9 mouse cellular contexts compared by ENCODE assay signal in genomic region chr3:62604047-62604391, GRCm38 (mm10). TPM values are rescaled to one million over a fixed set of nuclear protein-coding genes. Genes with fewer than 3 reads are reported as not detected.
DNase-seq lines count a peak whose midpoint lies in the region; ATAC-seq and TF ChIP-seq lines count a peak whose summit lies in the region.
"Had no signal": no experiment of that assay in that cellular context is flagged by ENCODE, and none has a peak within 500 bp of the region (broad histone marks: within the 10 kb centered on the region; RNA-seq: fewer than 3 reads in every experiment).

No protein-coding gene starts in this region.

- H3K27me3 ChIP-seq in kidney, postnatal 0 days (ENCODE audit: insufficient read depth, low read length) = no peaks in the 10 kb centered on the region
- peaks cover 17% of the 10 kb centered on the region for H3K27me3 ChIP-seq in embryonic facial prominence, embryonic 15.5 days
- H3K27me3 ChIP-seq in intestine, postnatal 0 days (replicated peaks; ENCODE audit: control insufficient read depth, insufficient read depth, low read length) = no peaks in the 10 kb centered on the region
- peaks cover 14% of the 10 kb centered on the region for H3K27me3 ChIP-seq in neural tube, embryonic 13.5 days

- H3K4me1 ChIP-seq in kidney, postnatal 0 days (replicated peaks; ENCODE audit: insufficient read depth, low read length) = no peaks in the 10 kb centered on the region
- peaks cover 11% of the 10 kb centered on the region; the same call in 1 of the 2 replicates for H3K4me1 ChIP-seq in embryonic facial prominence, embryonic 15.5 days
- no peaks in the 10 kb centered on the region for H3K4me1 ChIP-seq in intestine, postnatal 0 days (replicated peaks; ENCODE audit: control insufficient read depth, insufficient read depth, low read length)
- peaks cover 14% of the 10 kb centered on the region; the same call in 1 of the 2 replicates for H3K4me1 ChIP-seq in neural tube, embryonic 13.5 days (replicated peaks)

- H3K27ac ChIP-seq in kidney, postnatal 0 days = no peak overlapping the region
- no peak overlapping the region for H3K27ac ChIP-seq in embryonic facial prominence, embryonic 15.5 days (replicated peaks)
- no peak overlapping the region for H3K27ac ChIP-seq in intestine, postnatal 0 days (ENCODE audit: low read depth, low read length)
- no peak overlapping the region for H3K27ac ChIP-seq in neural tube, embryonic 13.5 days (replicated peaks)

- H3K9ac ChIP-seq in kidney, postnatal 0 days (ENCODE audit: low read depth, low read length) = no peak overlapping the region
- no peak overlapping the region for H3K9ac ChIP-seq in embryonic facial prominence, embryonic 15.5 days
- H3K9ac ChIP-seq in intestine, postnatal 0 days (ENCODE audit: low read depth, low read length) = no peak overlapping the region
- H3K9ac ChIP-seq in neural tube, embryonic 13.5 days = peak overlapping the region; percentile 72

- no peak for TF ChIP-seq CTCF in kidney, postnatal 0 days (IDR thresholded peaks at IDR 0.05; ENCODE audit: low read depth)
- TF ChIP-seq CTCF in intestine, postnatal 0 days (IDR thresholded peaks at IDR 0.05; ENCODE audit: low read depth) = no peak

- H3K4me3 ChIP-seq in kidney, postnatal 0 days (replicated peaks; ENCODE audit: low read depth, low read length) = peak overlapping the region; percentile 26
- peak overlapping the region; percentile 44 for H3K4me3 ChIP-seq in embryonic facial prominence, embryonic 15.5 days (replicated peaks)
- H3K4me3 ChIP-seq in intestine, postnatal 0 days (ENCODE audit: low read depth, low read length) = peak overlapping the region; percentile 29
- H3K4me3 ChIP-seq in neural tube, embryonic 13.5 days = peak overlapping the region; percentile 54

- H3K9me3 ChIP-seq in kidney, postnatal 0 days (replicated peaks; ENCODE audit: low read length) = no peaks in the 10 kb centered on the region
- no peaks in the 10 kb centered on the region for H3K9me3 ChIP-seq in embryonic facial prominence, embryonic 15.5 days (replicated peaks)
- H3K9me3 ChIP-seq in intestine, postnatal 0 days (ENCODE audit: control insufficient read depth) = no peaks in the 10 kb centered on the region
- no peaks in the 10 kb centered on the region for H3K9me3 ChIP-seq in neural tube, embryonic 13.5 days

- H3K36me3 ChIP-seq in kidney, postnatal 0 days (ENCODE audit: insufficient read depth, low read length) = no peaks in the 10 kb centered on the region
- H3K36me3 ChIP-seq in embryonic facial prominence, embryonic 15.5 days = no peaks in the 10 kb centered on the region
- no peaks in the 10 kb centered on the region for H3K36me3 ChIP-seq in intestine, postnatal 0 days (ENCODE audit: control insufficient read depth, insufficient read depth)
- H3K36me3 ChIP-seq in neural tube, embryonic 13.5 days = no peaks in the 10 kb centered on the region

- H3K4me2 ChIP-seq in kidney, postnatal 0 days (ENCODE audit: low read length) = peak overlapping the region; percentile 55
- H3K4me2 ChIP-seq in embryonic facial prominence, embryonic 15.5 days (replicated peaks) = peak overlapping the region; percentile 71
- peak overlapping the region; percentile 57 for H3K4me2 ChIP-seq in intestine, postnatal 0 days (replicated peaks; ENCODE audit: low read depth)
- H3K4me2 ChIP-seq in neural tube, embryonic 13.5 days = peak overlapping the region; percentile 86

- DNase-seq in kidney, postnatal 0 days (ENCODE audit: low spot score) = no peak
- no peak for DNase-seq in kidney, postnatal 36 days
- no peak for DNase-seq in adrenal gland, adult 18-20 months (ENCODE audit: low spot score in 2 of 2)
- no peak for DNase-seq in right cerebral cortex, postnatal 4 days
- DNase-seq in layer of hippocampus, postnatal 25 days (ENCODE audit: extremely low spot score in 1 of 2, low spot score in 1 of 2) = no peak

- no peak for ATAC-seq in kidney, postnatal 0 days (replicated peaks; ENCODE audit: low FRiP score, low read depth)
- peak; percentile 19; the same call in 1 of the 2 replicates for ATAC-seq in embryonic facial prominence, embryonic 15.5 days (ENCODE audit: insufficient number of reproducible peaks, low FRiP score, low TSS enrichment, low read depth)
- ATAC-seq in intestine, postnatal 0 days = no peak
- ATAC-seq in neural tube, embryonic 13.5 days (ENCODE audit: low read depth) = peak; percentile 29; the same call in 1 of the 2 replicates
- ATAC-seq: Patski had no signal

- WGBS in kidney, postnatal 0 days = 21% methylated on average over 10 of the region's 10 CpGs
- WGBS in embryonic facial prominence, embryonic 15.5 days = 13% methylated on average over 10 of the region's 10 CpGs
- whole genome bisulfite sequencing in intestine, postnatal 0 days = 15% methylated on average over 10 of the region's 10 CpGs
- 19% methylated on average over 10 of the region's 10 CpGs for WGBS in neural tube, embryonic 13.5 days

RNA-seq across cellular contexts. Expression of gene Gpr149, which starts 0.9 kb away (rescaled TPM):
- not detected in 2 replicates for polyA plus RNA-seq in kidney, postnatal 0 days (2015; fragmentation: Nextera tagmentation; extraction: Ambion mirVana)
- 0.50 and 0.89 TPM in 2 replicates for polyA plus RNA-seq in embryonic facial prominence, embryonic 15.5 days (2015; fragmentation: Nextera tagmentation; extraction: Ambion mirVana)
- polyA plus RNA-seq in intestine, postnatal 0 days (2015; fragmentation: Nextera tagmentation; extraction: Ambion mirVana) = 0.59 and 0.76 TPM in 2 replicates
- polyA plus RNA-seq in neural tube, embryonic 13.5 days (2015; fragmentation: Nextera tagmentation; extraction: Ambion mirVana) = 2.3 and 2.8 TPM in 2 replicates
- total RNA-seq in adrenal gland, adult 18-20 months (2021) = not detected
- total RNA-seq in layer of hippocampus, postnatal 25 days (2021) = 1 to 10 TPM in 1 of 2 experiments, under 1 TPM in 1; 0.81 to 1.2 TPM
- polyA plus RNA-seq: Patski had no signal

Comparison
In these comparisons a context has a peak if more than half of its experiments do, and no peak if none do; other contexts are left out.
1. ATAC-seq: peak in embryonic facial prominence, embryonic 15.5 days (single experiment) and neural tube, embryonic 13.5 days (single experiment); none in kidney, postnatal 0 days (single experiment) and intestine, postnatal 0 days (single experiment).
2. Peak in every context shown above with its lines, with median percentiles within 50 percentile points of each other: H3K4me2 ChIP-seq and H3K4me3 ChIP-seq.